Mouse (Mus musculus) embryonic fibroblast, embryonic 13.5 days (primary cell): ENCODE measurements at regions not wholly inside any gene's neighbourhood (a gene's known extent, or its start where the extent isn't known, plus 50 kb on each side); places are given as distances from the start of the nearest gene placed in this dataset.

Experiments used
- H3K27ac ChIP-seq: 2 replicates; pipeline ENCODE4 v1.5.1; 2012; ENCODE audit warnings: low read length, control low read depth, inconsistent platforms; ENCODE audit not compliant: insufficient read depth
- H3K4me1 ChIP-seq: 2 replicates; pipeline ENCODE4 v1.6.1; 2011; ENCODE audit warnings: low read length; ENCODE audit not compliant: control insufficient read depth, insufficient read depth
- H3K4me3 ChIP-seq: 2 replicates; pipeline ENCODE4 v1.5.1; 2011; ENCODE audit warnings: mild to moderate bottlenecking, control low read depth, low read length; ENCODE audit not compliant: insufficient read depth
- CTCF ChIP-seq: IDR thresholded peaks from 2 replicates; pipeline ENCODE4 v1.5.1; 2011; ENCODE audit warnings: mild to moderate bottlenecking, control low read depth, low read length, moderate library complexity, borderline replicate concordance; ENCODE audit not compliant: insufficient read depth
- POLR2A ChIP-seq: IDR thresholded peaks from 2 replicates; pipeline ENCODE4 v1.6.1; 2011; ENCODE audit warnings: low read depth, mild to moderate bottlenecking, control low read depth, low read length, moderate library complexity

- Histone ChIP-seq H3K4me3 (no peak overlapping the region), H3K27ac (no peak overlapping the region), H3K4me1 (no peaks in the 10 kb centered on the region)
- TF ChIP-seq CTCF = no peak
- no peak for TF ChIP-seq POLR2A
These were observed 414.4 kb upstream of the Nr5a2 start for GRCm38 (mm10) chr1:137374641-137375040.

DNA sequence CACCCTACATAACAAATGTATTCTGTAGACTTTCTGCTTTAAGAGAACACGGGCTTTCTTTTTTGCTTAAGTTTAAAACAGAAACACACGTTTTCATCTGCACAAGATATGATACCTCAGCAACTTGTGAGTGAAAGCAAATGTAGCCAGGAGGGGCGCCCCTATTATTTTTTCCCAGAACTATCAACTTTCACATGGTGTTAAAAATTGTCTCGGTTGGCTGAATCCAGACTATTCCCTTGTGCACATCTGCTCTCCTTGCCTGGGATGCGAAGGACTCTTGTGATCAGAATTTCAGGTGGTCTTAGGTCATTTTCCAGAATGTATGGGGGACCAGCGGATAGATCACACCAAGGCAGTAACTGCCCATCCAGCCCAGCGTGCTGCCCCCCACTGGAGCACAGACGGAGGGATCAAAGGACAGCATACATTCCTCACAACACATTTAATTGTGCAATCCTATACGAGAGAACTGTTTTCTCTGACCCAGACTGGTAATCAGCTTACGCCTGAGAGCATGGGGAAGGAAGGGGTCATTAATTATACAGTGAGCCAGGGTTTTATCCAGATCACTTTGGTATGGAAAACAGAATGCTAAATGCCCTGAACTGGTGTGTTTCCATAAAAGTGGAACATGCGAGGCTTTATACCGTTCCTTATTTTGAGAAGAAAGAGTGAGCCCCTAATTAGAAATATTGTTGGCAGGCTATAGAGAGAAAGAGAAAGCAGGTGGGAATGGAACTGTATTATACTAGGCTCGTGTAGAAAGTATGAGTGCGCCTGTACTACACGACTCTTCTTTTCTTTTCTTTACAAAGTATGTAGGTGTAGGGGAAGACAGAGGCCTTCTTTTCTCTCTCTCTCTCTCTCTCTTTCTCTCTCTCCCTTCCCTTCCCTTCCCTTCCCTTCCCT, 413.5 kb upstream of the Nr5a2 start:
- H3K4me3 ChIP-seq = no peak overlapping the region
- no peaks in the 10 kb centered on the region for H3K4me1 ChIP-seq
- TF ChIP-seq POLR2A (no peak), CTCF (no peak)
- H3K27ac ChIP-seq = no peak overlapping the region

DNA sequence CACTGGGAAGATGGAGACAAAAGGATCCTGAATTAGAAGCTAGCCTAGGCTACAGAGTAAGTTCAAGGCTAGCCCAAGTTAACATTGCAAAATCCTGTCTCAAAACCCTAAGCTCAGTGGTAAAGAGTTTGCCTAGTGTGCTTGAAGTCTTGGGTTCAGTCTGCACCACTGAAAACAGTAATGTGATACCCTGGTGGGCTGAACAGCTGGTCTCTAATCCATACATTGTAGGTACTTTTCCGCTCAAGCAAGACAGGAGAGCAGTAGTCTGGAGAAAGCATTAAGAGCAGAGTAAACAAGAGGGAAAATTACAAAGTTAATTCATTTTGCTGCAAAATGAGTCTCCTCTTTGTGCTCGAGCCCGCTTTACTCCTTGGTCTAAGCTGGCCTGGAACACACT, 412.0 kb upstream of the Nr5a2 start:
- Histone ChIP-seq H3K4me1 (no peaks in the 10 kb centered on the region), H3K4me3 (no peak overlapping the region), H3K27ac (no peak overlapping the region)
- TF ChIP-seq CTCF (no peak), POLR2A (no peak)

- no peak for TF ChIP-seq CTCF
- TF ChIP-seq POLR2A = no peak
- Histone ChIP-seq H3K27ac (no peak overlapping the region), H3K4me1 (no peaks in the 10 kb centered on the region), H3K4me3 (no peak overlapping the region)
These were observed 404.1 kb upstream of the Nr5a2 start for GRCm38 (mm10) chr1:137364396-137364795.

- H3K4me3 ChIP-seq = no peak overlapping the region
- TF ChIP-seq CTCF = no peak
- no peak for TF ChIP-seq POLR2A
- no peaks in the 10 kb centered on the region for H3K4me1 ChIP-seq
- H3K27ac ChIP-seq = no peak overlapping the region
These were observed 403.7 kb upstream of the Nr5a2 start for GRCm38 (mm10) chr1:137363969-137364368.

DNA sequence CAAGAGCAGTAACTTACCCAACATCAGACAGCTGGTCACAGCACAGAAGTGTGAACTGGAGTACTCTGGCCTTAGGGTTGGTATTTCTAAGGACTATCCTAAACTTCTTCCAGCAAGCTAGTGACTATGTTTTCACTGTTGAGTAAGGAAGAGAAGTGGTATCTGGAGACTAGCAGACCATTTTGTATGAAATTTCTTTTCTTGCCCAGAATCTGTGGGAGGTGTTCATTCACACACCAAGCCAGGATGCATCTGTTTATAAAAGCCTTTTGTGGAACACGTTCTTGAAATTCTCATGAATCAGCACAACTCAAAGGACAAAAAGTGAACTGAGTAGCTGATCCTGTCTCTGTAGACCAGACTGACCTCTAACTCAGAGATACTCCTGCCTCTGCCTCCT, 403.3 kb upstream of the Nr5a2 start:
- no peak overlapping the region for H3K27ac ChIP-seq
- no peak overlapping the region for H3K4me3 ChIP-seq
- H3K4me1 ChIP-seq = no peaks in the 10 kb centered on the region
- no peak for TF ChIP-seq POLR2A
- no peak for TF ChIP-seq CTCF

DNA sequence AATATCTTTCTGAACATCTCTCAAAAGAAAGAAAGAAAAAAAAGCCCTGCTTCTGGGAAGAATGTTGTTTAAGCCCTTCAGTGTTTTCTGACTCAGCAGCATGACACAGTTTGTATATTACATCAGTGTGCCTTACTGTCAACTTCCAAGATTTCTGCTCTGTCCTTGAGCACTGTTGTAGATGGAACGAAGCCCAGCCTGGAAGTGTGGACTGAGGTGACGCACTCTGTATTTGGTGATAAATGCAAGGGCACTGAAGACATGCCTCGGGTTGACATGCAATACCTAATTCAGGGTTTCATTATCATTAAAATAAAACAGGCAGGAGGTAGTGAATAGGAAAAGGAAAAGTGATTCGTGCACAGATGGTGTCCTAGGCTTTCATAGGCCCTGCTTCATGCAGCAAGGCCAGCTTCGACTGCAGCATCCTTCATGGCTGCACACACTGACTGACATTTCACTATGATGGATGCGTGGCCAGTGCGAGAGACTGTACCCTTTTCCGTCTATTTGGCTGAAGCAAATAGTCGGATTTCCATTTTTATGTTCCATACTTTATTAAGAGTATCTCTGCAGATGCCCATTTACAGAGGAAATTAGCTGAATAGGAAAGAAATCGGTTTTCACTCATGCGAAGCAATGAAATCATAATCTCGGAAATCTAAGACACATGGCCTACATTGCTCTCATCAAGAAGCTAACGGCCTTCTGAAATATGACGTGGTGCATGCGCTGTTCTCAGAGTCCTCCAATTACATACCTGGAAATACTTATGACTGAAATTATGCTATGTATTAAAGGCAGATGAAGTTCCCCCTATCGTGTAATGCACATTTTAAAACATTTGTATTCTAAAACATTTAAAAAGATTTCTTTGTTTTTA, 400.7 kb upstream of the Nr5a2 start:
- no peak overlapping the region for H3K4me3 ChIP-seq
- no peaks in the 10 kb centered on the region for H3K4me1 ChIP-seq
- H3K27ac ChIP-seq = no peak overlapping the region
- TF ChIP-seq POLR2A (no peak), CTCF (no peak)

DNA sequence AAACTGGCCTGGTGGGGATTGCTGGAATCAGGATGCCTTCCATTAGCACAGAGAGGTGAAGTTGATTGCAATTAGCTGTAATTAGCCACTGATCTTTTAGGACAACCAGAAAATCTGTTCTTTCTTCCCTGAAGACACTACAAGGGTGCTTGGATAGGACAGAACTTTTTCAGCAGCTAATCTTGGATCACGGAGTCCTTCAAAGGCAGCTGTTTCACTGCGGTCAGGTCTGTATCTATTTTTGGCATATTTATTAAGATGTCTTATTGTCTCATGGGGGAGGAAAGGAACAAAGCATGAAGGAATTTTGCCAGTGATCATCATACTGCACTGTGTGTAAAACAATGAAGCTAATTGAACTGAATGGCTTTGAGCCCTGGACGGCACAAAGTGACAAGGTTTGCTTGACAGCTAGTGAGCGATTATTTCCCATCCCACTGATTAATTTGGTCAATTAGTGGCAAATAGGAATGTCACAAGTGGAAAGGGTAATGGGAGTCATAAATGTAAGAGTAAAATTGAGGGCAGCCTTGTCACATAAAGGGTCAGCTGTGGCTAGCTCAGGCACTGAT, 395.8 kb upstream of the Nr5a2 start:
- Histone ChIP-seq H3K4me1 (no peaks in the 10 kb centered on the region), H3K27ac (no peak overlapping the region), H3K4me3 (no peak overlapping the region)
- TF ChIP-seq POLR2A (no peak), CTCF (no peak)

DNA sequence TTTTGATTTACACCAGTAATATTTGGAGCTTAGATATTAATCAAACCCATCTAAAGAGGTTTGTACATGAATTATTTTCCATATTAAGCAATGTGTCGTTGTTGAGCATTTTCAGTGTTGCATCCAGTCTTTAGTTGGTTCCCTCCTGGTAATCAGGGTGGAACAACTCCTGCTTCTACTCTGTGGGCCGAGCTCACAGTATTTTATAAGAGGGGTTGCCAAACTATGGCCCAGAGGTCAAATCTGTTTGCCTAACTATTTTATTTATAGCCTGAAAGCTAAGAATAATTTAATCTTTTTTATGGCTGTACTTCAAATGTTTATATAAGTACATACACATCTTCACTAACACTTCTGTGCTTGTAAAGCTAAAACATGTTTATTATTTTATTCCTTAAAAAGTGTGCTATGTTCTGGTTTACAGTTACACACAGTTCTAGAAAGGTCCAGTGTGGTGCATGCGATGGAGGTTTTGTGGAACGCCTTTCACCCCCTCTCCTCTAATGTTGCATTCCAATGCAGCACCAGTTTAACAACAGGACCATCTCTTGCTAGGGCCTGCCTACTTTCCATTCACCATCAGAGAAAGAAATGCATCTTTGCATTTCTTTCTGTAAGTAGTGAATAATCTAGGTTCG, 392.3 kb upstream of the Nr5a2 start:
- TF ChIP-seq POLR2A (no peak), CTCF (no peak)
- H3K4me3 ChIP-seq = no peak overlapping the region
- no peaks in the 10 kb centered on the region for H3K4me1 ChIP-seq
- no peak overlapping the region for H3K27ac ChIP-seq
